Mouse (Mus musculus) neural tube, embryonic 11.5 days (tissue): Measurements from ENCODE around the gene Sun5. TPM values are rescaled to one million over a fixed set of nuclear protein-coding genes. Genes with fewer than 3 reads are reported as not detected.
"Not testable (repeated sequence)": the region's sequence is repeated elsewhere in the genome, so short reads cannot be mapped to it uniquely, and the experiment has no call there.

Source experiments
- ATAC-seq: fragments of 200-750 bp; cut with Nextera tagmentation; 2 replicates; pipeline ENCODE4 v1.8.0; 2017; ENCODE audit warnings: moderate number of reproducible peaks, mild to moderate bottlenecking, moderate TSS enrichment, moderate library complexity; ENCODE audit not compliant: insufficient read depth, low FRiP score, low TSS enrichment
- DNase-seq: peaks from one replicate; pipeline ENCODE4 v3.0.0-alpha.2; 2015; ENCODE audit warnings: low spot score
- H3K27ac ChIP-seq: fragments of 300-500 bp; sonication (generic); 2 replicates; pipeline ENCODE4 v1.5.1; 2014; ENCODE audit warnings: low read depth, mild to moderate bottlenecking, low read length
- H3K27me3 ChIP-seq: fragments of 300-500 bp; sonication (generic); 2 replicates; pipeline ENCODE4 v1.6.1; 2014; ENCODE audit warnings: mild to moderate bottlenecking, low read length, mixed read lengths; ENCODE audit not compliant: control insufficient read depth, insufficient read depth
- H3K36me3 ChIP-seq: fragments of 300-500 bp; sonication (generic); 2 replicates; pipeline ENCODE4 v1.6.1; 2014; ENCODE audit warnings: mild to moderate bottlenecking, low read length, moderate library complexity, mixed read lengths; ENCODE audit not compliant: control insufficient read depth, insufficient read depth
- H3K4me1 ChIP-seq: fragments of 300-500 bp; sonication (generic); 2 replicates; pipeline ENCODE4 v1.6.1; 2014; ENCODE audit warnings: low read length, mixed read lengths; ENCODE audit not compliant: control insufficient read depth, insufficient read depth
- H3K4me2 ChIP-seq: fragments of 300-500 bp; sonication (generic); 2 replicates; pipeline ENCODE4 v1.6.1; 2014; ENCODE audit warnings: low read depth, mild to moderate bottlenecking, moderate library complexity
- H3K4me3 ChIP-seq: fragments of 300-500 bp; sonication (generic); 2 replicates; pipeline ENCODE4 v1.5.1; 2014; ENCODE audit warnings: low read depth, low read length
- H3K9ac ChIP-seq: fragments of 300-500 bp; sonication (generic); 2 replicates; pipeline ENCODE4 v1.6.1; 2014; ENCODE audit warnings: mild to moderate bottlenecking, low read length
- H3K9me3 ChIP-seq: fragments of 300-500 bp; sonication (generic); 2 replicates; pipeline ENCODE4 v1.6.1; 2016; ENCODE audit warnings: low read length; ENCODE audit not compliant: control insufficient read depth
- WGBS: fragments of 180-500 bp; shearing (Covaris S2); extraction: QIAGEN DNeasy Blood & Tissue Kit; methylation state at CpG from one replicate; pipeline ENCODE4 v1.1.7; 2014; 5-methylcytosine and 5-hydroxymethylcytosine counted together
- polyA plus RNA-seq: library from polyadenylated mRNA; unstranded; fragments of >200 nt; fragmentation: Nextera tagmentation; extraction: Ambion mirVana; gene quantifications from 2 replicates; pipeline ENCODE4 v1.2.1, GENCODE M21; 2014

Sun5 gene
- polyA plus RNA-seq, 1 experiment from 2014 or later = not detected

DNA sequence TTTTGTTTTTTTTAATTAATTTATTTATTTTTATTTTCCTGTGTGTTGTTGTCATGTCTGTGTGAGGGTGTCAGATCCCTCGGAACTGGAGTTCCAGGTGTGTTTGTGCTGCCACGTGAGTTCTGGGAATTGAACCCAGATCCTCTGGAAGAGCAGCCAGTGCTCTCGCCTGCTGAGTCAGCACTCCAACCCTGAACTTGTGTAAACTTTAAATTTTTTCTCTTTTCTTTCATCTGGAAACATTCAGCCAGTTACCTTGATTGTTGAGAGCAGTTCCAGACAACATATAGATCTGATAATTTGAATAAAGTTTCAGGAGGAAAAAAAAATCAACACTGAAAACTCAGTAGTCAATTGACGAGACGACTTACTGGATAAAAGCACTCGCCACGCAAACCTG is 42.2 kb downstream of the Sun5 start:
- Histone ChIP-seq H3K27ac (no peak overlapping the region), H3K9me3 (no peaks in the 10 kb centered on the region), H3K4me3 (no peak overlapping the region), H3K4me2 (no peak overlapping the region), H3K4me1 (no peaks in the 10 kb centered on the region), H3K36me3 (no peaks in the 10 kb centered on the region), H3K27me3 (no peaks in the 10 kb centered on the region), H3K9ac (no peak overlapping the region)
- DNase-seq (no peak), ATAC-seq (no peak)
- 89% methylated on average over 7 of the region's 7 CpGs for WGBS

DNA sequence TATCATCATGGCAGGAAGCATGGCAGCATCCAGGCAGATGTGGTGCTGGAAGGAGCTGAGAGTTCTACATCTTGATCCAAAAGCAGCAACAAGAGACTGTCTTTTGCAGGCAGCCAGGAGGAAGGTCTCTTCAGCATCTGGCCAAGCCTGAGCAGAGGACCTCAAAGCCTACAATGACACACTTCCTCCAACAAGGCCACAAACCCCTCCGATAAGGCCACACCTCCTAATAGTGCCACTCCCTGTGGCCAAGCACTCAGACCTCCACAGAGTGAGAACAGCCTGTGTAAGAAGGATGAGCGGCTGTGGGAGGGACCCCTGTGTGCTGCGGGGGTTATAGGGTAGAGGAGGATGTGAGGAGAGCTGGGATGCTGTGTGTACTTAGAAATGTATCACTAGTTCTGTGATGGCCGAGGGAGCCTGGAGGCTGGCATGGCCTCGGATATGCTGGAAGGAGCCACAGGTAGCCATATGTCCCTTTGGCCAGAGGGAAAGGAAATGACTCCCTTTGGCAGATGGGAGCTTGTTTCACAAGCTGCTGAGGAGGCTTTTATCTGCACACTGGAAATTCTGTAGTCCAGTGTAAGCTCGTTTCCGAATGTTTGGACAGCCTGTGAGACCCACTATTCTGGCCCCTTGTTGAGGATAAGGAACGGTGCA is 43.6 kb downstream of the Sun5 start:
- Histone ChIP-seq H3K27ac (no peak overlapping the region), H3K9ac (no peak overlapping the region), H3K4me1 (no peaks in the 10 kb centered on the region), H3K4me3 (no peak overlapping the region), H3K9me3 (no peaks in the 10 kb centered on the region), H3K36me3 (no peaks in the 10 kb centered on the region), H3K4me2 (no peak overlapping the region), H3K27me3 (no peaks in the 10 kb centered on the region)
- ATAC-seq (no peak), DNase-seq (no peak)
- 87% methylated on average over 8 of the region's 8 CpGs for WGBS

DNA sequence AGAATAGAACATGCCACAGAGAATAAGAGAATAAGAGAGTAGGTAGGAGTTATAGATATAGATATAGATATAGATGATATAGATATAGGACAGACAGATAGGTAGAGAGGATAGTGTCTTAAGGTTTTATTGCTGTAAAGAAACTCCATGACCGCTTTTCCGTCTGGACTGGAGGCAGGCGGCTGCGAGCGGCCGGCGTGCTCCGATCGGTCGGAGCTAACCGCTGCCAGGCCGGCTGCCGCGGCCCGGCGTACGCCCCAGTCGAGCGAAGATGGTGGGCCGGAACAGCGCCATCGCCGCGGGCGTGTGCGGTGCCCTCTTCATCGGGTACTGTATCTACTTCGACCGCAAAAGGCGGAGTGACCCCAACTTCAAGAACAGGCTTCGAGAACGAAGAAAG is 45.0 kb downstream of the Sun5 start:
- H3K4me1 ChIP-seq, H3K4me2 ChIP-seq, ATAC-seq, H3K27me3 ChIP-seq, H3K9me3 ChIP-seq, H3K9ac ChIP-seq, H3K4me3 ChIP-seq, H3K36me3 ChIP-seq, DNase-seq, H3K27ac ChIP-seq: not testable (repeated sequence)
- 47% methylated on average over 32 of the region's 32 CpGs for WGBS

DNA sequence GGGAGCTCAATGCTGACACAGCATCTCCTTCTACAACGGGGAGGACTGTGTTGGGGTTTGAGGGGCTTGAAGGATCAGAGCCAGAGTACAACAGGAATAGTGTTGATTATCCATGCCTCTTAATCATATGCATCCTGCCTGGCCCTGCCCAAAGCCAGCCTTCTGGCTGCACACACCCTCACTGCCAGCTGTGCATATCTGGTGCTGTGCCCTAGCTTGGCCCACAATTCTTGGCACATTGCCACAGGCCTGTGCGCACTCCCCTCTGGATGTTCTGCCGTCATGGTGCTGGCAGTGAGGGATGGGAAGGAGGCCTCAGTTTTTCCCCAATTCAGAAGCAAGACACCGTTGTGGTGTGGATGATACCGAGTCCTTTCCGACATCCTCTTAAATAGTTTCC is 46.3 kb downstream of the Sun5 start:
- Histone ChIP-seq H3K4me3 (no peak overlapping the region), H3K27ac (no peak overlapping the region), H3K4me2 (no peak overlapping the region), H3K36me3 (no peaks in the 10 kb centered on the region), H3K4me1 (no peaks in the 10 kb centered on the region), H3K27me3 (no peaks in the 10 kb centered on the region), H3K9ac (no peak overlapping the region), H3K9me3 (no peaks in the 10 kb centered on the region)
- DNase-seq = no peak
- no peak for ATAC-seq
- WGBS = 91% methylated on average over 6 of the region's 6 CpGs

DNA sequence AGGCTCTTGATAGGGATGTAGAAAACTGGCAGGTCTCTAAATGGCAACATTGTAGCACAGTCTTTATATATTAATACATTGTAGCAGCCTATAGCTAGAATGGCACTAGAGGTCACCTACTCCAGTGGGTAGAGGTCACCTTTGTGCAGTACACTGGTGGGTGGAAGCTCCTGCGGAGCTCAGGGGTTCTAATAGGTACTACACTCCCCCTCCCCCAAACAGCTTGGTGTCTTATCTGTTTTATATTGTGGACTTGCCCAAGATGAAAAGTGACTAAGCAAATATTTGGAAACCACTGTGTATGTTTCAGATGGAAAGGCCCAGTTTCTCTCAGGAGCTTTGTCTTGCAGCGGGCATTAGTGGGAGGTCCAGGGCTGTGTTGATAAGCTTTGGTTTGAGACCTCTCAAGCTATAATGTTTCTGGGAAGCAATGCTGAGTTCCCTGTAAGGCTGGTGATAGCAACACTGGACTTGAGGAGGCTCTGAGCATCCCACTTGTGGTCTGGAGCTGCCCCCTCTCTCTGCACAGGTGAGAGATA is 48.8 kb downstream of the Sun5 start:
- H3K4me1 ChIP-seq = no peaks in the 10 kb centered on the region
- ATAC-seq (no peak), DNase-seq (no peak)
- H3K4me3 ChIP-seq = no peak overlapping the region
- H3K4me2 ChIP-seq = no peak overlapping the region
- H3K36me3 ChIP-seq = no peaks in the 10 kb centered on the region
- no peak overlapping the region for H3K9ac ChIP-seq
- H3K27ac ChIP-seq = no peak overlapping the region
- 93% methylated on average over 2 of the region's 2 CpGs for WGBS
- H3K9me3 ChIP-seq = no peaks in the 10 kb centered on the region
- H3K27me3 ChIP-seq = no peaks in the 10 kb centered on the region

DNA sequence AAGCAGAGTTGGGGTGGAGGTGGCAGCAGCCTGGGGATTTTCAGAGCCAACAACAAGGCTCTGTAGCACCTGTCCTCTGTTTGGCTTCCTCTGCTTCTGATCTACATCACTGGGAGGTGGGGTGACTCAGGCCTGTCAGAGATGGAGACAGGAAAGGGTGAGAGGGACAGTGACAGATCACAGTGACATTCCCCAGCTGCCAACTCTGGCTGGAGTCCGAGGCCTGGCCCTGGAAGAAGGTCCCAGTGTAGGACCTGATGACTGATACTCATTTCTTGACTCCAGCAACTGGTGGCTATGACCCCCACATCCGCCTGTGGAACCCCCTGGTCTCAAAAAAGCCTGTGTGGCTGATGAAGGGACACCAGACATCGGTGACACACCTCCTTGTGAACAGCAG is 61.0 kb downstream of the Sun5 start:
- 82% methylated on average over 3 of the region's 3 CpGs for WGBS
- Histone ChIP-seq H3K9ac (no peak overlapping the region), H3K4me2 (no peak overlapping the region), H3K36me3 (no peaks in the 10 kb centered on the region), H3K27ac (no peak overlapping the region), H3K4me1 (no peaks in the 10 kb centered on the region), H3K4me3 (no peak overlapping the region), H3K27me3 (no peaks in the 10 kb centered on the region), H3K9me3 (no peaks in the 10 kb centered on the region)
- DNase-seq (no peak), ATAC-seq (no peak)

DNA sequence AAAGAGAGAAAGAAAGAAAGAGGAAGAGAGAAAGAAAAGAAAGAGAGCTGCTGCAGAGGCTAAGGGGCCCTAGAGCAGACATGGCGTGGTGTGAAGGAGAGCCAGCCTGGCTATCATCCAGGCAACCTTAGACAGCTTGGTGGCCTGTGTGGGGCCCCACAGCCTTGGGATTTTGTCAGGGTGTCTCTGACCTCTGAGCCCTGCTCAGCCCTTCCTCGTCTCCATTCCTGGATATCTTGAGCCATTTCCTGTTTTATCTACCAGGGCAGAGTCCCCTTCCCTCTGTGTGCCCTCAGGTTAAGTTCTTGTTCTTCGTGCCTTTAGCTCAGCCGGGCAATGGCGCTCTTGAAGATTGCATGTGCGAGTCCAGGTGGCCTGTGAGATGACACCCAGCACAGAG is 62.0 kb downstream of the Sun5 start:
- H3K9me3 ChIP-seq = no peaks in the 10 kb centered on the region
- no peak overlapping the region for H3K4me2 ChIP-seq
- no peak overlapping the region for H3K27ac ChIP-seq
- H3K4me1 ChIP-seq = no peaks in the 10 kb centered on the region
- WGBS = 91% methylated on average over 6 of the region's 6 CpGs
- ATAC-seq (no peak), DNase-seq (no peak)
- H3K36me3 ChIP-seq = no peaks in the 10 kb centered on the region
- H3K9ac ChIP-seq = no peak overlapping the region
- no peak overlapping the region for H3K4me3 ChIP-seq
- H3K27me3 ChIP-seq = no peaks in the 10 kb centered on the region

DNA sequence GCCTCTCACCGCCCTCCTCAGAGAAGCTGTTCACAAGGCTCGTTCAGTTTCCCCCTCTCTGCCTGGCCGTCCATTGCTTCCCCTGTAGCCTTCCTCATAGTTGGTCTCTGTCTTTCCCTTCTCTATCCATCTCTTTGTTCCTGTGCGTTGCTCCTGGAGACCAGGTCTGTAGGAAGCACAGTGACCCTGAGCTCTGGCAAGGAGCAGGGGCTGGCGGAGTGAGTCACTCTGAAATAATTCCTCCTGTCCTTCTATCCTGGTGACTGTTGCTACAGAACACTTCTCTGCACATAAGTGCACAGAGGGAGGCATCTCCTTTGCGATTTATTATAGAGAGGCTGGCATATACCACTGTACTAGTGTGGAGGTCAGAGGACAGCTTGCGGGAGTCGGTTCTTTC is 62.7 kb downstream of the Sun5 start:
- Histone ChIP-seq H3K9me3 (no peaks in the 10 kb centered on the region), H3K4me2 (no peak overlapping the region), H3K9ac (no peak overlapping the region), H3K4me1 (no peaks in the 10 kb centered on the region), H3K4me3 (no peak overlapping the region), H3K27ac (no peak overlapping the region), H3K36me3 (no peaks in the 10 kb centered on the region), H3K27me3 (no peaks in the 10 kb centered on the region)
- WGBS = 77% methylated on average over 8 of the region's 8 CpGs
- no peak for DNase-seq
- ATAC-seq = no peak

DNA sequence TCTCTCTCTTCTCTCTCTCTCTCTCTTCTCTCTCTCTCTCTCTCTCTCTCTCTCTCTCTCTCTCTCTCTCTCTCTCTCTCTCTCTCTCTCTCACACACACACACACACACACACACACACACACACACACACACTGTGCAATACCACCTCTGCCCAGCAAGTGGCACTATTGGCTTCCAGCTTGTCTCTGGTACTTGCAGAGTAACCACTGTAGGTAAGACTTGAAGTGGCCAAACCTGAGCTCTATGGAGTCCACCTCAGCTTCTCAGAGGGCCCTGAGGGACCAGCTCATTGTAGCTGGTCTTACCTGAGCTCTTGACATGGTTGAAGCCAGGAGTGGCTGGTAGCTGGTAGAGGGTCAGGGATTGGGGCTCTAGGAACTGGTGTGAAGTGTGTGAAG is 63.4 kb downstream of the Sun5 start:
- H3K9me3 ChIP-seq, H3K36me3 ChIP-seq, H3K27me3 ChIP-seq, ATAC-seq, H3K4me3 ChIP-seq, H3K4me1 ChIP-seq, H3K4me2 ChIP-seq, H3K9ac ChIP-seq, H3K27ac ChIP-seq: not testable (repeated sequence)
- peak; percentile 66 for DNase-seq
